Mouse (Mus musculus) liver, embryonic 12.5 days (tissue): ENCODE results near the gene Gli2. TPM values are rescaled to one million over a fixed set of nuclear protein-coding genes. Genes with fewer than 3 reads are reported as not detected.

Source experiments
- ATAC-seq: fragments of 200-750 bp; cut with Nextera tagmentation; 2 replicates; pipeline ENCODE4 v1.8.0; 2017; ENCODE audit warnings: moderate number of reproducible peaks, mild to moderate bottlenecking, moderate library complexity
- H3K27ac ChIP-seq: fragments of 300-500 bp; sonication (generic); 2 replicates; pipeline ENCODE4 v1.5.1; 2016; ENCODE audit warnings: mild to moderate bottlenecking
- H3K27me3 ChIP-seq: fragments of 300-500 bp; sonication (generic); replicated peaks from 2 replicates; pipeline ENCODE4 v1.6.1; 2016; ENCODE audit warnings: mild to moderate bottlenecking, moderate library complexity
- H3K36me3 ChIP-seq: fragments of 300-500 bp; sonication (generic); 2 replicates; pipeline ENCODE4 v1.6.1; 2016; ENCODE audit warnings: mild to moderate bottlenecking, moderate library complexity
- H3K4me1 ChIP-seq: fragments of 300-500 bp; sonication (generic); 2 replicates; pipeline ENCODE4 v1.6.1; 2016
- H3K4me2 ChIP-seq: fragments of 300-500 bp; sonication (generic); 2 replicates; pipeline ENCODE4 v1.6.1; 2016; ENCODE audit warnings: mild to moderate bottlenecking, moderate library complexity
- H3K4me3 ChIP-seq: fragments of 300-500 bp; sonication (generic); 2 replicates; pipeline ENCODE4 v1.5.1; 2016; ENCODE audit warnings: mild to moderate bottlenecking, moderate library complexity
- H3K9ac ChIP-seq: fragments of 300-500 bp; sonication (generic); 2 replicates; pipeline ENCODE4 v1.6.1; 2016; ENCODE audit warnings: mild to moderate bottlenecking, moderate library complexity
- H3K9me3 ChIP-seq: fragments of 300-500 bp; sonication (generic); replicated peaks from 2 replicates; pipeline ENCODE4 v1.6.1; 2016; ENCODE audit warnings: mild to moderate bottlenecking, moderate library complexity
- WGBS: fragments of 180-500 bp; shearing (Covaris S2); methylation state at CpG from one replicate; pipeline ENCODE4 v1.1.7; 2016; ENCODE audit not compliant: insufficient replicate concordance; 5-methylcytosine and 5-hydroxymethylcytosine counted together
- polyA plus RNA-seq: library from polyadenylated mRNA; unstranded; fragments of >200 nt; fragmentation: Nextera tagmentation; extraction: Ambion mirVana; gene quantifications from 2 replicates; pipeline ENCODE4 v1.2.1, GENCODE M21; 2016

Gli2 gene
- polyA plus RNA-seq, 1 experiment from 2014 or later: 1.1 TPM

GRCm38 (mm10) chr1:118927543-118928354 is 125.7 kb downstream of the Gli2 start:
- WGBS: 45% methylated on average over 12 of the region's 12 CpGs
- H3K4me1 ChIP-seq: no peaks in the 10 kb centered on the region
- no peaks in the 10 kb centered on the region for H3K9me3 ChIP-seq
- no peak overlapping the region for H3K4me2 ChIP-seq
- H3K27me3 ChIP-seq: no peaks in the 10 kb centered on the region
- no peak overlapping the region for H3K27ac ChIP-seq
- no peak for ATAC-seq
- H3K36me3 ChIP-seq: no peaks in the 10 kb centered on the region
- no peak overlapping the region for H3K4me3 ChIP-seq
- H3K9ac ChIP-seq: no peak overlapping the region

GRCm38 (mm10) chr1:118926556-118926955 is 126.9 kb downstream of the Gli2 start:
- no peak overlapping the region for H3K27ac ChIP-seq
- no peak for ATAC-seq
- no peak overlapping the region for H3K4me2 ChIP-seq
- no peaks in the 10 kb centered on the region for H3K9me3 ChIP-seq
- H3K9ac ChIP-seq: no peak overlapping the region
- H3K4me1 ChIP-seq: no peaks in the 10 kb centered on the region
- H3K27me3 ChIP-seq: no peaks in the 10 kb centered on the region
- no peaks in the 10 kb centered on the region for H3K36me3 ChIP-seq
- WGBS: 81% methylated on average over 7 of the region's 7 CpGs
- no peak overlapping the region for H3K4me3 ChIP-seq

GRCm38 (mm10) chr1:118922189-118922588 is 131.2 kb downstream of the Gli2 start:
- WGBS: 82% methylated on average over 6 of the region's 6 CpGs
- H3K9me3 ChIP-seq: no peaks in the 10 kb centered on the region
- ATAC-seq: no peak
- no peaks in the 10 kb centered on the region for H3K36me3 ChIP-seq
- H3K9ac ChIP-seq: no peak overlapping the region
- H3K4me3 ChIP-seq: no peak overlapping the region
- H3K27me3 ChIP-seq: no peaks in the 10 kb centered on the region
- no peak overlapping the region for H3K4me2 ChIP-seq
- H3K27ac ChIP-seq: no peak overlapping the region
- H3K4me1 ChIP-seq: no peaks in the 10 kb centered on the region

- H3K4me3 ChIP-seq: no peak overlapping the region
- WGBS: 67% methylated on average over 7 of the region's 7 CpGs
- no peaks in the 10 kb centered on the region for H3K36me3 ChIP-seq
- no peak overlapping the region for H3K4me2 ChIP-seq
- no peaks in the 10 kb centered on the region for H3K4me1 ChIP-seq
- ATAC-seq: no peak
- H3K27me3 ChIP-seq: no peaks in the 10 kb centered on the region
- no peak overlapping the region for H3K27ac ChIP-seq
- no peaks in the 10 kb centered on the region for H3K9me3 ChIP-seq
- H3K9ac ChIP-seq: no peak overlapping the region
These were observed 135.7 kb downstream of the Gli2 start for GRCm38 (mm10) chr1:118917520-118918220.

- no peaks in the 10 kb centered on the region for H3K4me1 ChIP-seq
- no peak overlapping the region for H3K9ac ChIP-seq
- no peak overlapping the region for H3K4me3 ChIP-seq
- H3K9me3 ChIP-seq: no peaks in the 10 kb centered on the region
- ATAC-seq: no peak
- H3K4me2 ChIP-seq: no peak overlapping the region
- WGBS: 63% methylated on average over 12 of the region's 12 CpGs
- H3K27me3 ChIP-seq: 0 out of 2 replicates have a peak, but pooled peaks cover 3% of the 10 kb centered on the region
- H3K36me3 ChIP-seq: no peaks in the 10 kb centered on the region
- no peak overlapping the region for H3K27ac ChIP-seq
These were observed 136.8 kb downstream of the Gli2 start for GRCm38 (mm10) chr1:118916477-118917075.

- H3K9ac ChIP-seq: no peak overlapping the region
- H3K27me3 ChIP-seq: 0 out of 2 replicates have a peak, but pooled peaks cover 3% of the 10 kb centered on the region
- no peaks in the 10 kb centered on the region for H3K4me1 ChIP-seq
- H3K4me3 ChIP-seq: no peak overlapping the region
- 46% methylated on average over 17 of the region's 17 CpGs for WGBS
- H3K4me2 ChIP-seq: no peak overlapping the region
- H3K36me3 ChIP-seq: no peaks in the 10 kb centered on the region
- H3K27ac ChIP-seq: no peak overlapping the region
- no peaks in the 10 kb centered on the region for H3K9me3 ChIP-seq
- ATAC-seq: no peak
These were observed 139.7 kb downstream of the Gli2 start for GRCm38 (mm10) chr1:118913414-118914385.

- Histone ChIP-seq H3K9ac (no peak overlapping the region), H3K27me3 (0 out of 2 replicates have a peak, but pooled peaks cover 3% of the 10 kb centered on the region), H3K4me2 (no peak overlapping the region), H3K36me3 (no peaks in the 10 kb centered on the region), H3K27ac (no peak overlapping the region), H3K4me1 (no peaks in the 10 kb centered on the region), H3K9me3 (no peaks in the 10 kb centered on the region), H3K4me3 (no peak overlapping the region)
- ATAC-seq: no peak
- 56% methylated on average over 6 of the region's 6 CpGs for WGBS
These were observed 140.5 kb downstream of the Gli2 start for GRCm38 (mm10) chr1:118912929-118913328.

GRCm38 (mm10) chr1:118911427-118911727 is 142.0 kb downstream of the Gli2 start:
- no peaks in the 10 kb centered on the region for H3K36me3 ChIP-seq
- no peak overlapping the region for H3K9ac ChIP-seq
- 75% methylated on average over 3 of the region's 3 CpGs for WGBS
- H3K9me3 ChIP-seq: no peaks in the 10 kb centered on the region
- no peak for ATAC-seq
- H3K27ac ChIP-seq: no peak overlapping the region
- 0 out of 2 replicates have a peak, but pooled peaks cover 3% of the 10 kb centered on the region for H3K27me3 ChIP-seq
- H3K4me1 ChIP-seq: no peaks in the 10 kb centered on the region
- no peak overlapping the region for H3K4me2 ChIP-seq
- no peak overlapping the region for H3K4me3 ChIP-seq

- no peak overlapping the region for H3K27ac ChIP-seq
These were observed 142.6 kb downstream of the Gli2 start for GRCm38 (mm10) chr1:118910693-118911426.

GRCm38 (mm10) chr1:118909051-118909450 is 144.4 kb downstream of the Gli2 start:
- no peak overlapping the region for H3K4me2 ChIP-seq
- no peak overlapping the region for H3K27ac ChIP-seq
- H3K9me3 ChIP-seq: no peaks in the 10 kb centered on the region
- no peak overlapping the region for H3K9ac ChIP-seq
- no peaks in the 10 kb centered on the region for H3K36me3 ChIP-seq
- H3K4me3 ChIP-seq: no peak overlapping the region
- H3K4me1 ChIP-seq: no peaks in the 10 kb centered on the region
- H3K27me3 ChIP-seq: 0 out of 2 replicates have a peak, but pooled peaks cover 3% of the 10 kb centered on the region
- WGBS: 72% methylated on average over 3 of the region's 3 CpGs
- ATAC-seq: no peak

More at GRCm38 (mm10) chr1:118910693-118911426, 142.6 kb downstream of the Gli2 start:
- 49% methylated on average over 13 of the region's 13 CpGs for WGBS
- Histone ChIP-seq H3K27me3 (0 out of 2 replicates have a peak, but pooled peaks cover 3% of the 10 kb centered on the region), H3K4me1 (no peaks in the 10 kb centered on the region), H3K9me3 (no peaks in the 10 kb centered on the region), H3K36me3 (no peaks in the 10 kb centered on the region), H3K4me2 (no peak overlapping the region), H3K9ac (no peak overlapping the region), H3K4me3 (no peak overlapping the region)
- ATAC-seq: no peak

- Histone ChIP-seq H3K9me3 (no peaks in the 10 kb centered on the region), H3K36me3 (no peaks in the 10 kb centered on the region), H3K27ac (no peak overlapping the region), H3K27me3 (0 out of 2 replicates have a peak, but pooled peaks cover 3% of the 10 kb centered on the region), H3K9ac (no peak overlapping the region), H3K4me1 (no peaks in the 10 kb centered on the region), H3K4me2 (no peak overlapping the region), H3K4me3 (no peak overlapping the region)
- ATAC-seq: no peak
- 70% methylated on average over 9 of the region's 9 CpGs for WGBS
These were observed 145.8 kb downstream of the Gli2 start for GRCm38 (mm10) chr1:118907574-118907973.
